Mouse (Mus musculus) forebrain, embryonic 10.5 days (tissue): ENCODE measurements around the gene Nmur1. TPM values are rescaled to one million over a fixed set of nuclear protein-coding genes. Genes with fewer than 3 reads are reported as not detected.

Experiments
- DNase-seq: peaks from one replicate; pipeline ENCODE4 v3.0.0-alpha.2; 2017; ENCODE audit warnings: low spot score; ENCODE audit errors: extremely low spot score
- H3K27ac ChIP-seq: fragments of 300-500 bp; sonication (generic); 2 replicates; pipeline ENCODE4 v1.5.1; 2016; ENCODE audit warnings: mild to moderate bottlenecking
- H3K27me3 ChIP-seq: fragments of 300-500 bp; sonication (generic); 2 replicates; pipeline ENCODE4 v1.6.1; 2016; ENCODE audit warnings: mild to moderate bottlenecking; ENCODE audit not compliant: poor library complexity, severe bottlenecking
- H3K36me3 ChIP-seq: fragments of 300-500 bp; sonication (generic); replicated peaks from 2 replicates; pipeline ENCODE4 v1.6.1; 2016; ENCODE audit warnings: mild to moderate bottlenecking, moderate library complexity
- H3K4me1 ChIP-seq: fragments of 300-500 bp; sonication (generic); 2 replicates; pipeline ENCODE4 v1.6.1; 2016
- H3K4me3 ChIP-seq: fragments of 300-500 bp; sonication (generic); 2 replicates; pipeline ENCODE4 v1.5.1; 2016; ENCODE audit warnings: mild to moderate bottlenecking, moderate library complexity
- H3K9me3 ChIP-seq: fragments of 300-500 bp; sonication (generic); 2 replicates; pipeline ENCODE4 v1.6.1; 2016; ENCODE audit warnings: mild to moderate bottlenecking, moderate library complexity
- WGBS: fragments of 180-500 bp; shearing (Covaris S2); methylation state at CpG from one replicate; pipeline ENCODE4 v1.1.7; 2016; 5-methylcytosine and 5-hydroxymethylcytosine counted together
- polyA plus RNA-seq: library from polyadenylated mRNA; unstranded; fragments of >200 nt; fragmentation: Nextera tagmentation; extraction: Ambion mirVana; gene quantifications from 2 replicates; pipeline ENCODE4 v1.2.1, GENCODE M21; 2016

The Nmur1 gene
- polyA plus RNA-seq, 1 experiment from 2014 or later = 0.27 TPM

DNA sequence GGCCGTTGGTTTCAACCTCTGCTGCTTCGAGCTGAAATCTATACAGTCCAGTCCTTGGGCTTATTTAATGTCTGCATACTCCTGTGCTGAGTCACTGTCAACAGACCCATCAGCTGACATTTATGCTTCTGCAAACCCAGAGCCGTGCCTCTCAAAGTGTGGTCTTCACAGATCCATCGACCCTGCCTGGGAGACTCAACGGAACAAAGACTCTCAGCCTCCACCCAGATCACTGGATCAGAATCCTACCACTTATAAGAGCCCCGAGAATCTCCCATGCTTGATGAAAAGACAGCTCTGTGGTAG, 11.9 kb upstream of the Nmur1 start:
- Histone ChIP-seq H3K27ac (peak overlapping the region; percentile 51), H3K4me1 (peaks cover 95% of the 10 kb centered on the region), H3K27me3 (peaks cover 12% of the 10 kb centered on the region), H3K4me3 (no peak overlapping the region), H3K9me3 (no peaks in the 10 kb centered on the region), H3K36me3 (no peaks in the 10 kb centered on the region)
- 81% methylated on average over 6 of the region's 6 CpGs for WGBS
- DNase-seq = no peak

DNA sequence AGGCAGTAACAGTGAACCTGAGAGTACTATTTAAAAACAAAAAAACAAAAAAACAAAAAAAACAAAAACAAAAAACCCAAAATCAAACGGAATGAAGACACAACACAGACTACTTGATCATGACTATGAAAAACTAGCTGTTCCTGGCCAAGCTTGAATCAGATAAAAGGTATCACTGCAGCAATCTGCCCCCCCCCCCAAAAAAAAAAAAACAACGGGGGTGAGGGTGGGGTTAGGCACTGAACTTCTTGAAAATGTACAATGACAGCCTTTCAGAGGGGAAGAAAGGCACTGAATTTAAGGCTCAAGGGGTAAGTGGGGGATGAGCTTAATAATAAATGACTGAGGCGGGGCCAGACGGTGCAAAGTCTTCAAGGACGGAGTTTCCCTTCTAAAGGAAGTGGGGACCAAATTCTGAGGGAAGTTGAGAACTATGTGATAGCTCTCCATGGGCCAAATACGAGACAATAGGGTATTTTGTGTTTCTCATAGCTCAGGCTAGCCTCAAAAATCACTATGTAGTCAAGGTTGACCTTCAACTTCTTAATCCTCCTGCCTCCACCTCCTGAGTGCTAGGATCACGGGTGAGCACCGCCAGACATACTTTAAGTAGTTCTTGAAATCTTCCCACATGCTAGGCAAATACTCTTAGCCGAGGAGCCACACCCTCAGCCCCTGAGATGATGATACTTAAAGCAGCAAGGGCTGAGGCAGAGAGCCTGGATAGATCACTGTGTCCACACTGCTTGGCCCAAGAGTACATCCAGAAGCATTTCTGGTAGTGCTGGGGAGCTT, 11.4 kb upstream of the Nmur1 start:
- WGBS = 74% methylated on average over 9 of the region's 9 CpGs
- H3K4me1 ChIP-seq = peaks cover 92% of the 10 kb centered on the region
- no peak overlapping the region for H3K4me3 ChIP-seq
- DNase-seq = no peak
- no peaks in the 10 kb centered on the region for H3K9me3 ChIP-seq
- H3K27me3 ChIP-seq = peaks cover 12% of the 10 kb centered on the region
- H3K36me3 ChIP-seq = no peaks in the 10 kb centered on the region
- H3K27ac ChIP-seq = peak overlapping the region; percentile 93

DNA sequence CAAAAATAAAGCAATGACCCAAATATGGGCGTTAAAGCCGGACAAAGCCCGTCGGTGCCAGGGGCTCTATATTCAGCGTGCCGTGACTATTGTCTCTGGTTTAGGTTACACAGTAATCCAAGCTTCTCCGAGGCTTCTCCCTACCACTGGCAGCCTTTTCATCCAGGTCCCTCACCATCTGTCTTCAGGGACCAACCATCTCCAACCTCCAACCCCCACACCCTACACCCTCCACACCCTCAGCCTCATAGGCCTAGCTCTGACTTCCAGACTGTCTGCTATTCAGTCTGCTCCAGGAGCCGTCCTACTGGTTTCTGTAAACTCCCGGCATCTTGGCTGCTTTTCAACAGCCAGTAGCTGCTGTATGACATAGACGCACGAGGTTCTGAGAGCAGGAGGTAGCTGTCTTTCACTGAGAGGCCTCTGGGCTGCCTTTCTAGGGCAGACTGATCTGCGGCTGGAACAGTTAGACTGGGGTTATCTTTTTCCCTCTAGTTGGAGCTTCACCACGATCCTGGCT, 9.3 kb upstream of the Nmur1 start:
- WGBS = 41% methylated on average over 13 of the region's 13 CpGs
- no peaks in the 10 kb centered on the region for H3K36me3 ChIP-seq
- H3K27me3 ChIP-seq = peaks cover 12% of the 10 kb centered on the region
- peaks cover 71% of the 10 kb centered on the region for H3K4me1 ChIP-seq
- peak overlapping the region; percentile 50 for H3K4me3 ChIP-seq
- H3K27ac ChIP-seq = peak overlapping the region; percentile 93
- H3K9me3 ChIP-seq = no peaks in the 10 kb centered on the region
- DNase-seq = peak; percentile 49

DNA sequence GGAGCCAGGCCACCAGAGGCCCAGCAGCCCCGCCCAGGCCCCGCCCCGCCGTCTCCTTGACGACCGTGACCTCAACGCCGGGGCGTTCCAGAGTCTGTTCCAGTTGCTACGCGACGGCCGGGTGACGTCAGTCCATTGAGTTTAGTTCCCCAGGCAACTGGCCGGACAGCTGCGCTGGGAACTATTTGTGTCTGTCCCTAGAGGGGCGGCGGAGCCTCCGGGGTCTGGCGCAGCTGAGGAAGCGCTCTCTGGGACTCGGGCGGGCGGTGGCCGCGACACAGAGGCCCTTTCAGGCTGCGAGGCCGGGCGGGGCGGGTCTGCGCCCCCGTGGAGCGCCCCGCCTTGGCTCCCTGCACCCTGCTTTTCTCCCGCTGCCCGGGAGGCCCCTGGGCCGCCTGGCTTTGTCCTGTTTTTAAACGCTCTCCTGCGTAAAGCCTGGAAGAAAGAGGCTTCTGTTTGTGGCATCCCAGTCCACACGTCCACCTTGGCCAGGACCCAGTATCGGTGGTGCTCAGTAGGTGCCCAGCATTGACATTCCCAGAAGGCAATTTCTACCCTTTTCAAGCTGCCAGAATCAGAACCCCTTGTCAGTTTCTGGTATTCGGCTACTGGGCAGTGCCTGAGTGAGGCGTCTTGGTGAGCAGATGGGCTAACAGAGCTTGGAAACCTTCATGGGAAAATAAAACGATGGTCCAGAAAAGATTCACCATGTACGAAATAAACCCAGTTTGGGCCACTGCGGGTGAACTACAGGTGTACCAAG, 8.6 kb upstream of the Nmur1 start:
- Histone ChIP-seq H3K9me3 (no peaks in the 10 kb centered on the region), H3K27me3 (peaks cover 9% of the 10 kb centered on the region), H3K4me1 (peaks cover 67% of the 10 kb centered on the region), H3K4me3 (peak overlapping the region; percentile 50), H3K27ac (peak overlapping the region; percentile 93), H3K36me3 (no peaks in the 10 kb centered on the region)
- peak; percentile 100 for DNase-seq
- 3% methylated on average over 46 of the region's 46 CpGs for WGBS

DNA sequence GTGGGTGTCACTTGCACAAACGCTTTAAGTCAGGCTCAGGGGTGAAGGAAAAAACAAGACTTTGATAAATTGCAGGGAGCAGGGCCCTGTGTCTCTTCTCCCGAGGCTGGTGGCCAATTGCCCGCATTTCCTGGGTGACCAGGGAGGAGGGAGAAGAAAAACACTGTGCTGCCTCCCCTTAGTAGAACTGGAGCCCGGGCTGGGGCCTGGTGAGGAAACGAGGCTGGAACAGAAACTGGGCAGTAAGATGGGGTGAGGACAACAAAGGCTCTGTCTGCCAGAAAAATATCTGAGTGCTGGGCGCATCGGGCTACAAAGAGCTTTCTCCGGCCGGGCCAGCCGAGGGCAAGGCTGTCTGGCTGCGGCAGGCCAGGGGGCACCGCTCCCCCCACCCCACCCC, 8.0 kb upstream of the Nmur1 start:
- Histone ChIP-seq H3K27me3 (peaks cover 3% of the 10 kb centered on the region), H3K9me3 (no peaks in the 10 kb centered on the region), H3K36me3 (no peaks in the 10 kb centered on the region), H3K4me3 (peak overlapping the region; percentile 50), H3K27ac (peak overlapping the region; percentile 93), H3K4me1 (peaks cover 65% of the 10 kb centered on the region)
- 2% methylated on average over 11 of the region's 12 CpGs for WGBS
- no peak for DNase-seq

DNA sequence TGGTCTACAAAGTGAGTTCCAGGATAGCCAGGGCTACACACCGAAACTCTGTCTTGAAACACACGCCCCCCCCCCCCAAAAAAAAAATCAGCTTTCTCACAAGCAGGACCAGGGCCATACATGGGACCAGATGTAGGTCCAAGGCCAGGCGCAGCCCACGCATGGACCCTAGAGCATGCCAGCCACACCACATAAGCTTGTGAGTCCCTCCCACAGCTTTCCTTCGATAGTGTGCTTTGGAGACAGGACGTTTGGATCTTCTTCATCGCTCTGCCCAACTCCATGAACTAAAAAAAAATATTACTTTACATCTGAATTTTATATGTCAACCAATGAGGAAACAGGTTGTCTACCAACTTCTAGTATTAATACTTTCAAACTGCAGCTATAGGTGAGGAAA, 7.3 kb upstream of the Nmur1 start:
- Histone ChIP-seq H3K36me3 (no peaks in the 10 kb centered on the region), H3K4me3 (peak overlapping the region; percentile 50; the same call in 1 of the 2 replicates), H3K4me1 (peaks cover 62% of the 10 kb centered on the region), H3K9me3 (no peaks in the 10 kb centered on the region), H3K27me3 (no peaks in the 10 kb centered on the region), H3K27ac (peak overlapping the region; percentile 93)
- 81% methylated on average over 7 of the region's 7 CpGs for WGBS
- no peak for DNase-seq

GRCm38 (mm10) chr1:86432778-86433177, 6.8 kb upstream of the Nmur1 start:
- peak overlapping the region; percentile 93 for H3K27ac ChIP-seq
- H3K9me3 ChIP-seq = no peaks in the 10 kb centered on the region
- DNase-seq = no peak
- H3K27me3 ChIP-seq = no peaks in the 10 kb centered on the region
- H3K36me3 ChIP-seq = no peaks in the 10 kb centered on the region
- H3K4me3 ChIP-seq = no peak overlapping the region
- 94% methylated on average over 4 of the region's 4 CpGs for WGBS
- peaks cover 56% of the 10 kb centered on the region for H3K4me1 ChIP-seq

DNA sequence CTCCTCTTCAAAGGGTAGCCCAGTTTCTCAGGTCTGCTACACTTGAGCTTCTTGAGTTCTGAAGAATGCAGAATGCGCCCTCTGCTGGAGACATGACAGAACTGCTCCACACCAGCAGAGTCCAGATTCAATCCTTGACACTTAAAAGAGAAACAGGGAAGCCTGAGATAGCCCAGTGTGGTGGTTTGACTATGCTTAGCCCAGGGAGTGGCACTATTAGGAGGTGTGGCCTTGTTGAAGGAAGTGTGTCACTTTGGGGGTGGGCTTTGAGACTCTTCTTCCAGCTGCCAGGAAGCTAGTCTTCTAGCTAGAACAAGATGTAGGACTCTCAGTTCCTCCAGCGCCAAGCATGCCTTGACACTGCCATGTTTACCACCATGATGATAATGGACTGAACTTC, 4.0 kb upstream of the Nmur1 start:
- peaks cover 37% of the 10 kb centered on the region for H3K4me1 ChIP-seq
- H3K4me3 ChIP-seq = no peak overlapping the region
- H3K9me3 ChIP-seq = no peaks in the 10 kb centered on the region
- no peak overlapping the region for H3K27ac ChIP-seq
- H3K27me3 ChIP-seq = no peaks in the 10 kb centered on the region
- 50% methylated on average over 2 of the region's 2 CpGs for WGBS
- H3K36me3 ChIP-seq = no peaks in the 10 kb centered on the region
- DNase-seq = peak; percentile 71

GRCm38 (mm10) chr1:86424835-86425547, 1.0 kb downstream of the Nmur1 start:
- peak overlapping the region; percentile 27 for H3K4me3 ChIP-seq

GRCm38 (mm10) chr1:86424336-86424735, 1.7 kb downstream of the Nmur1 start:
- Histone ChIP-seq H3K27me3 (no peaks in the 10 kb centered on the region), H3K9me3 (no peaks in the 10 kb centered on the region), H3K4me1 (peaks cover 42% of the 10 kb centered on the region), H3K36me3 (no peaks in the 10 kb centered on the region), H3K27ac (peak overlapping the region; percentile 89), H3K4me3 (no peak overlapping the region)
- DNase-seq = no peak
- 77% methylated on average over 1 of the region's 1 CpGs for WGBS

More at GRCm38 (mm10) chr1:86424835-86425547, 1.0 kb downstream of the Nmur1 start:
- peak; percentile 69 for DNase-seq
- H3K4me1 ChIP-seq = peaks cover 45% of the 10 kb centered on the region
- no peaks in the 10 kb centered on the region for H3K9me3 ChIP-seq
- H3K36me3 ChIP-seq = no peaks in the 10 kb centered on the region
- H3K27me3 ChIP-seq = no peaks in the 10 kb centered on the region
- peak overlapping the region; percentile 89 for H3K27ac ChIP-seq
- 10% methylated on average over 11 of the region's 11 CpGs for WGBS

DNA sequence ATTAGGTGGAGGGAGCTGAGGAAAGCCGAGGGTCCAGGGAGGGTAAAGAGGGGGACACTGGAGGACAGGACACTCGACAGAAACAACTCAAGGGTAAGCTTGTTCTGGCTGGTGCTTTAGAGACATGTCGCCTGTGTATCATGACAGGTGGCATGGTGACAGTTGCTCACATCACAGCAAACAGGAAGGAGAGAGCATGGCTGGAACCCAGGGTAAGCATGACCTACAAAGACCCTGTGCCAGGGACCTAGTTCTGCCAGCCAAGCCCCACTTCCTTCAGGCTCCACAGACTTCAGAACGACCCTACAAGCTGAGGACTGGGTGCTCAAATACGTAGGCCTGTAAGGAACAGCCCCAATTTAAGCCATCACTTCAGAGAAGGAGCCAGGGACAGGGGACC, 2.1 kb downstream of the Nmur1 start:
- no peaks in the 10 kb centered on the region for H3K36me3 ChIP-seq
- no peaks in the 10 kb centered on the region for H3K9me3 ChIP-seq
- H3K27me3 ChIP-seq = no peaks in the 10 kb centered on the region
- no peak for DNase-seq
- H3K4me3 ChIP-seq = no peak overlapping the region
- H3K27ac ChIP-seq = peak overlapping the region; percentile 89
- 71% methylated on average over 5 of the region's 5 CpGs for WGBS
- H3K4me1 ChIP-seq = peaks cover 42% of the 10 kb centered on the region

GRCm38 (mm10) chr1:86421007-86421406, 5.0 kb downstream of the Nmur1 start:
- Histone ChIP-seq H3K36me3 (no peaks in the 10 kb centered on the region), H3K27me3 (no peaks in the 10 kb centered on the region), H3K4me1 (peaks cover 48% of the 10 kb centered on the region), H3K27ac (peak overlapping the region; percentile 72), H3K4me3 (0 out of 2 replicates have a peak overlapping the region, but pooled peaks have one; percentile 14), H3K9me3 (no peaks in the 10 kb centered on the region)
- WGBS = 20% methylated on average over 10 of the region's 10 CpGs
- no peak for DNase-seq
